Mouse (Mus musculus): Measurements from ENCODE around the gene Rnpc3. TPM values are rescaled to one million over a fixed set of nuclear protein-coding genes. Genes with fewer than 3 reads are reported as not detected.
"Not testable (repeated sequence)": the region's sequence is repeated elsewhere in the genome, so short reads cannot be mapped to it uniquely, and the experiment has no call there.

The Rnpc3 gene
- 10 to 100 TPM in 1 of 4 experiments, 1 to 10 TPM in 3; 6.4 to 10.1 (median 9.3) TPM for total RNA-seq (2022)

GRCm38 (mm10) chr3:113629606-113630359, at the start of gene Rnpc3:
TSS of gene Rnpc3 (minus strand) at chr3:113630149.
- peak; percentile 97 for DNase-seq (ENCODE audit: low spot score)

DNA sequence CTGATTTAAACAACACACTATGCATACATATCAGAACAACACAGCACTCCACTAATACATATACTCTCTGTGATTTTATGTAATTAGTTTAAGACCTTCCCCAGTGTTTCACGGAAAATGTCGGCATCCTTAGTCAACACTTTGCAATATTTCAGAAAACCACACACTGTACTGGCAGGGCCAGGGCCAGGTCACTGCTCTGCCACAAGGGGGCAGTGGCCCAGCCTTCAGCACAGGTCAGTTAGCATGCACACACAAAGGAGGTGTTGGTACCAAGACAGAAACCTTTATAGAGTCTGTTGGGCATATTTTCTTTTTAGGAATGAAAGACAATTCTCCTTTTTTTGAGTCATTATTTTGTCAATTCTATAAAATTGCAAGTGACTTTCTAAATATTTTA, 27.0 kb upstream of the Rnpc3 start:
- DNase-seq (ENCODE audit: low spot score) = no peak

GRCm38 (mm10) chr3:113654335-113654734, 24.4 kb upstream of the Rnpc3 start:
- DNase-seq (ENCODE audit: low spot score) = no peak

DNA sequence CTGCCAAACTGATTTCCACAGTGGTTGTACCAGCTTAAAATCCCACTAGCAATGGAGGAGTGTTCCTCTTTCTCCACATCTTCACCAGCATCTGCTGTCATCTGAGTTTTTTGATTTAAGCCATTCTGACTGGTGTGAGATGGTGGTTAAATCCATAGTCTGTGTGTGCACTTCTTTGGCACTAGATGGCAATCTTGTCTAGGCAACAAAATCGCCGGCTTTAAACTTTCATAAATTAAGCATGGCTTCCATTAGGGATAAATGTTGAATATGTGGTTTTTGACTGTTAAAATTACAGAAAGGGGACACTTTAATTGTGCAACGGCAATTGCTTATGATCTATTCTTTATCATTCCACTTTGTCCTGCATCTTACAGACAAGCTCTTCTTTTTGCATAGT, 21.4 kb upstream of the Rnpc3 start:
- DNase-seq (ENCODE audit: low spot score) = not testable (repeated sequence)

DNA sequence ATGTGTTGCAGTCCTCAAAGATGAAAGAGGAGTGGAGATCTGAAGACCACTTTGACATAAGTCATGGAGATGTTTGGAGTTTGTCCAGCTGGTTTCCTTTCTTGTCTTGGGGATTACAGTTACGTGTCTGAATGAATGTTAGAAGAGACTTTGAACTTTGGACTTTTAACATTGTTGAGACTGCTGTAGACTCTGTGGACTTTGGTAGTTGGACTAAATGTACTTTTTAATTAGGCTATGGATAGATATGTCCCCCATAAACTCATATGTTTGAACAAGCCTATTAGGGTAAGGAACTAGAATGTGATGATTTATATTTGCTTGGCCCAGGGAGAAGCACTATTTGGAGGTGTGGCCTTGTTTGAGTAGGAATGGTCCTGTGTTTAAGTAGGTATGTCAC, 9.6 kb upstream of the Rnpc3 start:
- no peak for DNase-seq (ENCODE audit: low spot score)

DNA sequence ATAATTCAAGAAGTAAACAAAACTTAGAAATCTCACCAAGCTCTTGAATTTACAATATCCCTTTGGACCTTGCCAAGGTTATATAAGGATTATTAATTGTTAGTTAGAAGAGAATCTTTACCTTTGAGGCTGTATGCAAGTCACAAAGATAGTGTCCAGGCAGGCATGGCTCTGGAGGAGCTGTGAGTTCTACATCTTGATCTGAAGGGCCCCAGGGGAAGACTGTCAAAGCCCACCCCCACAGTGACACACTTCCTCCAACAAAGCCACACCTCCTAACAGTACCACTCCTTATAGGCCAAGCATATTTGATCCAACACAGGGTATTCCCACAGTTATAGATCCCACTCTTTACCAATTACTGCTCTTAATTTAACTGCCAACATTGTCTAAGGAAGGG, 4.3 kb upstream of the Rnpc3 start:
- DNase-seq (ENCODE audit: low spot score) = no peak

GRCm38 (mm10) chr3:113631611-113632010, 1.7 kb upstream of the Rnpc3 start:
- no peak for DNase-seq (ENCODE audit: low spot score)

GRCm38 (mm10) chr3:113630564-113630963, 615 bp upstream of the Rnpc3 start:
- DNase-seq (ENCODE audit: low spot score) = no peak

- DNase-seq (ENCODE audit: low spot score) = no peak
Measured at GRCm38 (mm10) chr3:113606599-113606998, 23.4 kb downstream of the Rnpc3 start, which contains the start of gene Amy1. TSS of gene Amy1 (minus strand) at chr3:113606699.

GRCm38 (mm10) chr3:113590844-113591243, 39.1 kb downstream of the Rnpc3 start:
- no peak for DNase-seq (ENCODE audit: low spot score)

DNA sequence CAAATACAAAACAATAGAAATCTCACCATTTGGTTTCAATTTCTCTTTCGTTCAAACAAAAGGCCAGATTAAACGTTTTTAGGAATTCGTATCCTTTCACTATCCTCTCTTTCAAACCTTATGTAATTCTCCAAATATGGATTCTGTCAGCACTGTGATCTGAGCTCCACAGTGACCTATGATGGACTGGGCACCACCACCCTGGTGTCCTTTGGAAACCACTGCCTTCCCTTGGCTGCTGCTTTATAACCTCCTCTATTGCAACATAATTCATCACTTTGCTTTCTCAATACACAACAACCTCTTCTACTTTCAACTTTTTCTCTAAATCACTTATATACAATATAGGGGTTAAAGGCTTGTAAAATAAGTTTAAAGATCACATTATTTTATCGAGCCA, 55.4 kb downstream of the Rnpc3 start:
- no peak for DNase-seq (ENCODE audit: low spot score)

DNA sequence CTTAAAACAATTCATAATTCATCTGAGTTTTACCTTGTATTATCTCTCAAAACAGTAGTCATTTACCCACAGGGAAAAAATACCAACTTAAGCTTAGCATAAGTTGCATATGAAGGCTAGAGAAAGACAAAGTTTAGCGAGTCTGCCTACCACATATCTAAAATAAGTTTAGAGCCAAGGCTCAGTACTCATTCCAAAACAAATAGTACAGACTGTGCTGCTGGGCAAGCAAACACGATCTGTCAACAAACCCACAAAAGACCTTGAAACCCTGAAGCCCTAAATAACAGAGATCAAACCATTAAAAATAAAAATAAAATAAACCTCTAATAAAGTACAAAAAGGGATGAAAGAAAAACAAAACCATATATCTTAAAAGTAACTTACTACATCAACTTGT, 55.8 kb downstream of the Rnpc3 start:
- DNase-seq (ENCODE audit: low spot score) = peak; percentile 9

DNA sequence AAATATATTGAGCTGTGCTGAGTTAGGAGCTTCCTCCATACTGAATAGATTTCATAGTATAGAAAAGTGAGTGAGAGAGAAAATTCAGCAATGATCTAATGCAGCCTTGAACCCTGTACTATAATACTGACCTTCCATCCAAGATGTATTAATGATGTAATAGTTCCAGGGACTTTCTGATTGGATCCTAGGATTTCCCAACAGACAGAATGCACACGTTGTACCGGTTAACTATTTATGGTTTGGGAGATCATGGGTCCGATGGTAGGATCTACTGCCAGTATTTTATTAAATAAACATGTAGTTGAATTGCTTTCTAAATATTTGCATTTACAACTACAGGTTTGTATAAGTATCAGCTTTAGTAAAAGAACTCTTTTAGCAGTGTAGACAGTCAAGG, 57.8 kb downstream of the Rnpc3 start:
- no peak for DNase-seq (ENCODE audit: low spot score)

Other genes starting within 250 kb of the Rnpc3 start
- not detected for gene Amy2a1, start 97.7 kb downstream of the Rnpc3 start, total RNA-seq (2022)
- 10 to 100 TPM in 3 of 4 experiments, 1 to 10 TPM in 1; 9.9 to 13.2 (median 11.5) TPM for gene Amy1, start 23.4 kb downstream of the Rnpc3 start, total RNA-seq (2022)

Data from heart, adult 8-10 months (tissue).